Mouse (Mus musculus): ENCODE data around the gene Ablim2. TPM values are rescaled to one million over a fixed set of nuclear protein-coding genes. Genes with fewer than 3 reads are reported as not detected.
A peak's percentile ranks its signal among the peaks of the same experiment; 100 is the strongest.

The Ablim2 gene
- total and polyA plus RNA-seq, 2 experiments from 2014 or later = 30.0 to 44.6 TPM

DNA sequence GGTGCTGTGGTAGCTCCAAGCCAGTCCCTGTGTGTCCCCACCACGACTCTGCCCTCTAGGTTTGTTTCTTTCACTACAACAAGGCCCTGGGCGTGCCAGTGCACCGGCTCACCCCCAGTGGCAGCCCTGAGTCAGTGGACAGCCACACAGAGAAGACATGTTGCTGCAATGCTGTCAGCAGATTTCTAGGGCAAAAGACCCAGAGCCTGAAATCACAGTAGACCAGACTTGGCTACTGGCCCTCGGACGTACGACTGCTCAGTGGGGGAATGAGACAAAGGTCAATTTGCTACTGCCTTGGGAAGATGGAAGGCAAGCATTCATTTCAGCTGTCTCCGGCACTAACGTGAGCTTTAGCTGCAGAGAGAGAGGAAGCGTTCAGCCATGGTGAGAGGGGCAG lies 124.7 kb downstream of the Ablim2 start:
- DNase-seq (ENCODE audit: low spot score) (no peak), ATAC-seq (0 out of 2 replicates have a peak, but pooled peaks have one; percentile 22)
- Histone ChIP-seq H3K9ac (replicated peaks; ENCODE audit: low read length) (0 out of 2 replicates have a peak overlapping the region, but pooled peaks have one; percentile 13), H3K36me3 (ENCODE audit: insufficient read depth, low read length) (no peaks in the 10 kb centered on the region), H3K4me3 (ENCODE audit: low read length) (no peak overlapping the region), H3K4me2 (ENCODE audit: low read depth, low read length) (no peak overlapping the region), H3K27me3 (ENCODE audit: insufficient read depth, low read length) (no peaks in the 10 kb centered on the region), H3K9me3 (ENCODE audit: low read length) (no peaks in the 10 kb centered on the region), H3K27ac (no peak overlapping the region), H3K4me1 (ENCODE audit: insufficient read depth, low read length) (peaks cover 12% of the 10 kb centered on the region; the same call in 1 of the 2 replicates)
- no peak for TF ChIP-seq CTCF (IDR thresholded peaks at IDR 0.05; ENCODE audit: low read depth)
- 43% methylated on average over 9 of the region's 9 CpGs for WGBS

DNA sequence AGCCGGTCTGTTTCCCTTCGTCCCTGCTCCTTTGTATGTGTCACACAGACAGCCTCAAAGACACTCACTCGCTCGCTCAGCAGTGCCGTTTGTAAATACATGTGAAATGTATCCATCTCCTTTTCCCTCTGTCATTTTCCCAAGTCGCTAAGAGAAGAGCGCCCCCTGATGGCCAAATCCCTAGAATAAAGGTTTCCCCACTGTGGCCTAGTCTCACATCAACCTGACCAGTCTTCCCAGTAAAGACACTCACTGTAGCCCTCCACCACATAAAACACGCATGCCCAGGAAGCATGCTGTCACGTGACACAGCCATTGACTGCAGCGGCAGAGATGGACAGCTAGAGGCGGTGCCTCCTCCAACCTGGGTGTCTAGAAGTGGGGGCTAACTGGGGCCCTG lies 126.6 kb downstream of the Ablim2 start:
- H3K27ac ChIP-seq = no peak overlapping the region
- peaks cover 5% of the 10 kb centered on the region; the same call in 1 of the 2 replicates for H3K4me1 ChIP-seq (ENCODE audit: insufficient read depth, low read length)
- peak; percentile 64 for TF ChIP-seq CTCF (IDR thresholded peaks at IDR 0.05; ENCODE audit: low read depth)
- H3K4me2 ChIP-seq (ENCODE audit: low read depth, low read length) = no peak overlapping the region
- no peak overlapping the region for H3K4me3 ChIP-seq (ENCODE audit: low read length)
- DNase-seq (ENCODE audit: low spot score) = peak; percentile 60
- H3K36me3 ChIP-seq (ENCODE audit: insufficient read depth, low read length) = no peaks in the 10 kb centered on the region
- no peak overlapping the region for H3K9ac ChIP-seq (replicated peaks; ENCODE audit: low read length)
- no peaks in the 10 kb centered on the region for H3K9me3 ChIP-seq (ENCODE audit: low read length)
- WGBS = 34% methylated on average over 11 of the region's 11 CpGs
- ATAC-seq = peak; percentile 34; the same call in 1 of the 2 replicates
- H3K27me3 ChIP-seq (ENCODE audit: insufficient read depth, low read length) = no peaks in the 10 kb centered on the region

DNA sequence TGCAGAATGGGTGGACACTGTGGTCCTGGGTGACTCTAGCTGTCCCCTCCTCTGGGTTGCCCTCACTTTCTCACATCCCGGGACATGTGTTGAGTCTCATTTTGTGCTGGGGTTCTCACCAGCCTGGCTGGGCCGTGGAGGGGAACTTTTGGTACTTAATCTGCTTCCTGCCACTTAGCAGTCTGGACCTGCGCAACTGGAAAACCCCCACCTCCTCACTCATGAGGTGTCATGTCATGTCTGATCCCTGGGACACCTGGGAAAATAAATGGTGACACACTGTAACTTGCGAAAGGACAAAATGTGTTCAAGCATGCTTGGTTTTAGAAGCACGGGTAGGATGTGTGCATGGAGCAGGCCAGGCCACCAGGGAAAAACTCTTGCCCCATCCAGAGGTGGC lies 127.0 kb downstream of the Ablim2 start:
- Histone ChIP-seq H3K4me1 (ENCODE audit: insufficient read depth, low read length) (peaks cover 5% of the 10 kb centered on the region; the same call in 1 of the 2 replicates), H3K9ac (replicated peaks; ENCODE audit: low read length) (no peak overlapping the region), H3K4me3 (ENCODE audit: low read length) (no peak overlapping the region), H3K27me3 (ENCODE audit: insufficient read depth, low read length) (no peaks in the 10 kb centered on the region), H3K36me3 (ENCODE audit: insufficient read depth, low read length) (no peaks in the 10 kb centered on the region), H3K27ac (no peak overlapping the region), H3K9me3 (ENCODE audit: low read length) (no peaks in the 10 kb centered on the region), H3K4me2 (ENCODE audit: low read depth, low read length) (no peak overlapping the region)
- WGBS = 88% methylated on average over 5 of the region's 5 CpGs
- ATAC-seq (no peak), DNase-seq (ENCODE audit: low spot score) (no peak)
- TF ChIP-seq CTCF (IDR thresholded peaks at IDR 0.05; ENCODE audit: low read depth) = no peak

DNA sequence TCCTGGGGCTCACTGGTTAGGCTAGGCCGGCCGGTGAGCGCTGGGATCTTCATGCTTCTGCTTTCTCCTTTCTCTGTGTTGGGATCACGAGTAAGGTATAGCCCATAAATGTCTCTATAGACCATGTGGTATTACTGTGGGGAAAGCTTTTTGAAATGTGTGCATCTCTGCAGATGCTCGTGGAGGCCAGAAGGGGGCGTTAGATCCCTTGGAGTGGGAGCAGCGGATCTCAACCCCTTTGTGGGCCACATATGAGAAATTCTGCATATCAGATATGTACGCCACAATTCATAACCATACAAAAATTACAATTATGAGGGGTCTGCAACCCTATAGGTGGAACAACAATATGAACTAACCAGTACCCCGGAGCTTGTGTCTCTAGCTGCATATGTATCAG lies 131.3 kb downstream of the Ablim2 start:
- no peaks in the 10 kb centered on the region for H3K36me3 ChIP-seq (ENCODE audit: insufficient read depth, low read length)
- no peak overlapping the region for H3K9ac ChIP-seq (replicated peaks; ENCODE audit: low read length)
- 47% methylated on average over 9 of the region's 9 CpGs for WGBS
- peaks cover 8% of the 10 kb centered on the region for H3K4me1 ChIP-seq (ENCODE audit: insufficient read depth, low read length)
- ATAC-seq (no peak), DNase-seq (ENCODE audit: low spot score) (peak; percentile 71)
- peak; percentile 78 for TF ChIP-seq CTCF (IDR thresholded peaks at IDR 0.05; ENCODE audit: low read depth)
- no peaks in the 10 kb centered on the region for H3K27me3 ChIP-seq (ENCODE audit: insufficient read depth, low read length)
- no peak overlapping the region for H3K27ac ChIP-seq
- H3K4me3 ChIP-seq (ENCODE audit: low read length) = no peak overlapping the region
- H3K9me3 ChIP-seq (ENCODE audit: low read length) = no peaks in the 10 kb centered on the region
- H3K4me2 ChIP-seq (ENCODE audit: low read depth, low read length) = no peak overlapping the region

DNA sequence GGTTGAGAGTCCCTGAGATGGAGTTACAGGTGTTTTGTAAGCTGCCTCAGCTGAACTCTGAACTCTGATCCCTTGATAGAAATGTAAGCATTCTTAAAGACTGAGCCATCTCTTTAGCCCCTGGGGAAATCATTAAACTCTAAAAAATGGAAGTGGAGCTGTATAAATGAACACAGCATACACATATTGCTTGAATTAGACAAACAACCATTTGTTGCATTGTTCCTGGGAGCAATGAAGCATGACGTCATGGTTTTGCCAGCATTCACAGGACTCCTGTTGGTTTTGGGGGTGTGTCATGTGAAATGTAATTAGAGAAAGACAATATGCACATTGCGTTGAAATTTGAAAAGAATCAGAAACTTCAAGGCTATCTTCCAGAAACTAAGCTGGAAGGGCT lies 132.0 kb downstream of the Ablim2 start:
- no peaks in the 10 kb centered on the region for H3K27me3 ChIP-seq (ENCODE audit: insufficient read depth, low read length)
- H3K9me3 ChIP-seq (ENCODE audit: low read length) = no peaks in the 10 kb centered on the region
- H3K27ac ChIP-seq = no peak overlapping the region
- H3K36me3 ChIP-seq (ENCODE audit: insufficient read depth, low read length) = no peaks in the 10 kb centered on the region
- H3K4me2 ChIP-seq (ENCODE audit: low read depth, low read length) = no peak overlapping the region
- ATAC-seq (no peak), DNase-seq (ENCODE audit: low spot score) (no peak)
- H3K4me1 ChIP-seq (ENCODE audit: insufficient read depth, low read length) = peaks cover 8% of the 10 kb centered on the region
- H3K9ac ChIP-seq (replicated peaks; ENCODE audit: low read length) = no peak overlapping the region
- no peak for TF ChIP-seq CTCF (IDR thresholded peaks at IDR 0.05; ENCODE audit: low read depth)
- H3K4me3 ChIP-seq (ENCODE audit: low read length) = no peak overlapping the region
- WGBS = 27% methylated on average over 2 of the region's 2 CpGs

DNA sequence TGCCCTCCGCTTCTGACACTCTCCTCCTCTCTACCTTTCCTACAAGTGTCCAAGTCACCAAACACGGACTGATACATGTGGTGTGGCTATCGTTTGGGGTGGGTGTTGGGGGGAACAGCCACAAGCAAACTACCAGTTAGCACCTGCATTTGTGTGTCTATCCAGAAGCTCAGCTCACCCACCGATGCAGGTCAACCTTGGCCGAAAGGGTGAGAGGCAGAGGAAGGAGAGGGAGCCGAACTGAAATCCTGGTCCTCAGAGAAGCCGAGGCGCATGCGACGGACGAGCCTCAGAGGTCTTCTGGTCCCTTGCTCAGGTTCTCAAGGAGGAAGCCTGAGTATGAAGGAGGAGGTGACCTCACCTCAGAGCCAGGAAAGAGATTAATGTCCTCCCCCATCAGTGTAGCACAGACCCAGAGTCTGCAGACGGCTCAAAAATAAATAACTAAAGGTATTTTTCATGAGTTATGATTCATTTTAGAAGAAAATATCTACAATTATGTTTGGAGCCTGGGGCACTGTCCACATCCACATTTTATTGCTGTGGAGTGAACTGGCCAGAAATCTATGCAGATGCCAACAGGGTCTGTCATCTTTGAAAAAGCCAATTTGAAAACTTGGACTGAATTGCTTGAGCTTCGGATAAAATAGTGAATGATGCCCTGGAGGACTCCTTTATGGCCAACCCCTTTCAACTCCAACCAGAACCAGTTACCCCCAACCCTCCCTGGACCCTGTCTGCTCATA lies 133.5 kb downstream of the Ablim2 start:
- Histone ChIP-seq H3K4me1 (ENCODE audit: insufficient read depth, low read length) (peaks cover 19% of the 10 kb centered on the region), H3K36me3 (ENCODE audit: insufficient read depth, low read length) (no peaks in the 10 kb centered on the region), H3K27ac (no peak overlapping the region), H3K4me3 (ENCODE audit: low read length) (no peak overlapping the region), H3K27me3 (ENCODE audit: insufficient read depth, low read length) (no peaks in the 10 kb centered on the region), H3K9me3 (ENCODE audit: low read length) (no peaks in the 10 kb centered on the region), H3K4me2 (ENCODE audit: low read depth, low read length) (no peak overlapping the region), H3K9ac (replicated peaks; ENCODE audit: low read length) (no peak overlapping the region)
- 90% methylated on average over 13 of the region's 13 CpGs for WGBS
- no peak for TF ChIP-seq CTCF (IDR thresholded peaks at IDR 0.05; ENCODE audit: low read depth)
- DNase-seq (ENCODE audit: low spot score) (no peak), ATAC-seq (no peak)

DNA sequence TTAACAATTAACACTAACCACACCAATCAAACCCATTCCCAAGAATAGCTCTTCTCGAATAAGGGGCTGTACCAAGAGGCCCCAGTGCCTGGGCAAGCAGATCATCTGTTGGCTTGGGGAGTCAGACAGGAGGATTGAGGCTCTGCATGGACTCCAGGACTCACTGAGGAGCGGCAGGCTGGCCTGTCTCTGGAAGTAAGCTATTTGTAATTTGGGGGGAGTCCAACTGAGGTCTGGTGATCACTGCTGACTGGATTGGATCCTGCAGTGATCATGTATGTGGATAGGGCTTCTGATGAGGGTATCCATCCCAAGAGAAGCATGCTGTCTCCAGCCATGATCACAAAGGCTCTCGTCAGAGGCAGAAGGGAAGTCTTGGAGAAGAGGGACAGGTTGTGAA lies 134.7 kb downstream of the Ablim2 start:
- no peak overlapping the region for H3K4me3 ChIP-seq (ENCODE audit: low read length)
- no peak for DNase-seq (ENCODE audit: low spot score)
- H3K9ac ChIP-seq (replicated peaks; ENCODE audit: low read length) = peak overlapping the region; percentile 89; the same call in 1 of the 2 replicates
- no peak for TF ChIP-seq CTCF (IDR thresholded peaks at IDR 0.05; ENCODE audit: low read depth)
- 66% methylated on average over 3 of the region's 3 CpGs for WGBS
- peak overlapping the region; percentile 54; the same call in 1 of the 2 replicates for H3K27ac ChIP-seq
- H3K4me2 ChIP-seq (ENCODE audit: low read depth, low read length) = no peak overlapping the region
- peaks cover 29% of the 10 kb centered on the region for H3K4me1 ChIP-seq (ENCODE audit: insufficient read depth, low read length)
- no peaks in the 10 kb centered on the region for H3K27me3 ChIP-seq (ENCODE audit: insufficient read depth, low read length)
- no peaks in the 10 kb centered on the region for H3K36me3 ChIP-seq (ENCODE audit: insufficient read depth, low read length)
- ATAC-seq = no peak
- H3K9me3 ChIP-seq (ENCODE audit: low read length) = no peaks in the 10 kb centered on the region

Data from hindbrain, postnatal 0 days (tissue).